Comparison of ENCODE assay signal across 16 mouse cellular contexts in the genomic region with DNA sequence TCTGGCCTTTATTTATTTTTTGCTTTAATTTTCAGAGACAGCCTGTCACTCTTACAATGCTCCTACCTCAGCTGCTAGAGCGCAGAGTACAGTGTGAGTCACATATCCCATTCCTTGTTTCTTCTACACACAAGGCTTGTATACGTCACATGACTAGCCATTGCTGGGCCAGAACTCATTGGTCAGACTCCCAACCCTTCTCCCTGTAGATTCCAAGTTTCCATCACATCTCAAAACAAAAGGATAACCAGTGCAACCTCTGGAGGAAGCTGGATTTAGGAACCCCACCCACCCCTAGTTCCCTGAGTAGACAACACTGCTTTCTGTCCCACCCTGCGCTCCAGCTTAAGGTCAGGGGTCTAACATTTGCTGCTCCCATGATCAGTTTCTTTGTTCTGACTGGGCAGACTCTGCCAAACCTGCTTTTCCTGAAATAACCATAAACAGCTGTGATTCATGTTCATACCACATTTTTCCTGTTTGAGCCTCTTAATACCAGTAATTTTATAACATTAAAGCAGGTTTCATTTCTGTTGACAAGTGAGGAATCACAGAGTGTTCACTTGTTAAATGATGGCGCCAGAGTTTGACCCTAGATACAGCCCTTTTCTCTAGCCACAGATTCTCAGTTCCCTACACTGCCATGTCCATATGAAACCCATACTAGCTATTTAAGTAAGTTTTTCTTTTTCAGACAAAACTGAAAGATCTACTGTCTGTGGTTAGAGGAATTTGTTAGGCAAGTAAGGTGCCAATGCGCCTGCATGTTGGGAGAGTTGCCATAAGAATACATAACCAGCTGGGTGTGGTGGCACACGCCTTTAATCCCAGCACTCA. TPM values are rescaled to one million over a fixed set of nuclear protein-coding genes. Genes with fewer than 3 reads are reported as not detected.
DNase-seq lines count a peak whose midpoint lies in the region; ATAC-seq and TF ChIP-seq lines count a peak whose summit lies in the region.
"Had no signal": no experiment of that assay in that cellular context is flagged by ENCODE, and none has a peak within 500 bp of the region (broad histone marks: within the 10 kb centered on the region; RNA-seq: fewer than 3 reads in every experiment).

No protein-coding gene starts in this region.

- DNase-seq in heart, postnatal 0 days (ENCODE audit: low spot score): no peak
- no peak for DNase-seq in heart, adult 8-10 months (ENCODE audit: low spot score)
- DNase-seq in 3T3-L1 (ENCODE audit: low read depth, low spot score) (peak; percentile 68), CH12.LX (ENCODE audit: extremely low read depth) (no peak)
- DNase-seq in heart, postnatal 4 days: peak; percentile 21
- no peak for DNase-seq in urinary bladder, adult 2 months (ENCODE audit: low spot score)
- no peak for DNase-seq in embryo, embryonic 10.5 days (ENCODE audit: low spot score)
- DNase-seq: adrenal gland, postnatal 36 days; cerebellum, adult 9-11 months; kidney, adult 11 months; midbrain, embryonic 14.5 days; right cerebral cortex, postnatal 14 days; thymus, adult 18-20 months had no signal

- TF ChIP-seq EP300 in heart, postnatal 0 days (IDR thresholded peaks at IDR 0.05; ENCODE audit: low read depth): no peak
- peak; percentile 94 for TF ChIP-seq EP300 in CH12.LX (IDR thresholded peaks at IDR 0.05; ENCODE audit: low read length)

- in situ Hi-C loops in CH12.LX (cut with MboI; ENCODE audit: low pct_ligation_motif_present, low pct_unique_long_range_greater_than_20kb, low sequenced_read_pairs): no loop called here

- H3K79me2 ChIP-seq in CH12.LX (replicated peaks; ENCODE audit: control insufficient read depth, extremely low read depth, insufficient read depth, poor library complexity, severe bottlenecking): 0 out of 2 replicates have a peak, but pooled peaks cover 3% of the 10 kb centered on the region

- TF ChIP-seq CTCF in heart, postnatal 0 days (IDR thresholded peaks at IDR 0.05; ENCODE audit: low read depth): no peak
- no peak for TF ChIP-seq CTCF in CH12.LX (conservative IDR thresholded peaks at IDR 0.05 in 1 of 2, IDR thresholded peaks at IDR 0.05 in 1 of 2; ENCODE audit: low read depth in 2 of 2, low read length in 2 of 2)

- ATAC-seq in heart, postnatal 0 days (ENCODE audit: insufficient read depth, low read depth): peak; percentile 44; the same call in 1 of the 2 replicates
- ATAC-seq: hindbrain, embryonic 16.5 days had no signal

- no peak for TF ChIP-seq POLR2A in CH12.LX (IDR thresholded peaks at IDR 0.05; ENCODE audit: low read depth, low read length)

- dilution Hi-C loops in CH12.LX (cut with MboI; ENCODE audit: extremely low pct_ligation_motif_present, extremely low pct_unique_long_range_greater_than_20kb, low sequenced_read_pairs): no loop called here

- no peak overlapping the region for H3K4me2 ChIP-seq in heart, postnatal 0 days (ENCODE audit: low read depth, low read length)
- H3K4me2 ChIP-seq in CH12.LX (ENCODE audit: insufficient read depth, low read depth, poor library complexity, severe bottlenecking): no peak overlapping the region; the same call in 1 of the 2 replicates
- H3K4me2 ChIP-seq: heart, embryonic 13.5 days; limb, embryonic 13.5 days had no signal

- WGBS in heart, postnatal 0 days: 91% methylated on average over 6 of the region's 6 CpGs

- no peak overlapping the region for H3K9ac ChIP-seq in heart, postnatal 0 days (replicated peaks; ENCODE audit: low read depth, low read length)
- no peak overlapping the region for H3K9ac ChIP-seq in CH12.LX (ENCODE audit: insufficient read depth, low read depth)
- H3K9ac ChIP-seq: heart, embryonic 13.5 days; limb, embryonic 13.5 days had no signal

- no peak overlapping the region for H3K27ac ChIP-seq in heart, postnatal 0 days (ENCODE audit: low read depth)
- peak overlapping the region; percentile 15; the same call in 1 of the 2 replicates for H3K27ac ChIP-seq in CH12.LX (ENCODE audit: insufficient read depth, low read depth)
- H3K27ac ChIP-seq: heart, embryonic 13.5 days; limb, embryonic 13.5 days had no signal

- no peaks in the 10 kb centered on the region for H3K27me3 ChIP-seq in heart, postnatal 0 days (ENCODE audit: control insufficient read depth, insufficient read depth, low read length)
- no peaks in the 10 kb centered on the region for H3K27me3 ChIP-seq in CH12.LX (replicated peaks)
- H3K27me3 ChIP-seq: heart, embryonic 13.5 days; limb, embryonic 13.5 days had no signal

- no peaks in the 10 kb centered on the region for H3K9me3 ChIP-seq in heart, postnatal 0 days (replicated peaks; ENCODE audit: control insufficient read depth, low read length)
- no peaks in the 10 kb centered on the region for H3K9me3 ChIP-seq in CH12.LX (replicated peaks; ENCODE audit: low read length)
- H3K9me3 ChIP-seq: heart, embryonic 13.5 days; limb, embryonic 13.5 days had no signal

- peaks cover 79% of the 10 kb centered on the region for H3K36me3 ChIP-seq in heart, postnatal 0 days (replicated peaks; ENCODE audit: control insufficient read depth, insufficient read depth, low read length)
- H3K36me3 ChIP-seq in CH12.LX (replicated peaks in 1 of 2; ENCODE audit: control insufficient read depth in 1 of 2, insufficient read depth in 1 of 2, low read length in 1 of 2): peaks cover 49 to 93% of the 10 kb centered on the region in 2 experiments

- no peak for TF ChIP-seq RAD21 in CH12.LX (IDR thresholded peaks at IDR 0.05; ENCODE audit: low read depth, low read length)

- no peaks in the 10 kb centered on the region for H3K4me1 ChIP-seq in heart, postnatal 0 days (ENCODE audit: control insufficient read depth, insufficient read depth)
- H3K4me1 ChIP-seq in CH12.LX (ENCODE audit: control insufficient read depth in 1 of 2, insufficient read depth in 2 of 2): peaks cover 17 to 45% of the 10 kb centered on the region in 2 experiments; a peak in 3 of 4 replicates
- H3K4me1 ChIP-seq: limb, embryonic 13.5 days had no signal

- no peak overlapping the region for H3K4me3 ChIP-seq in heart, postnatal 0 days (ENCODE audit: low read depth, low read length)
- no peak overlapping the region for H3K4me3 ChIP-seq in CH12.LX (replicated peaks in 1 of 3; ENCODE audit: low read depth in 2 of 3, low read length in 2 of 3, poor library complexity in 1 of 3)
- H3K4me3 ChIP-seq: heart, embryonic 13.5 days; limb, embryonic 13.5 days had no signal

TF ChIP-seq in CH12.LX, 34 proteins besides CTCF, POLR2A, EP300 and RAD21 (continues in another document):
- TF ChIP-seq SIN3A (IDR thresholded peaks at IDR 0.05; ENCODE audit: low read length) (peak; percentile 86), CHD2 (IDR thresholded peaks at IDR 0.05; ENCODE audit: low read length) (0 out of 2 replicates have a peak, but pooled peaks have one; percentile 24), USF2 (conservative IDR thresholded peaks at IDR 0.05; ENCODE audit: low read depth, low read length) (0 out of 2 replicates have a peak, but pooled peaks have one; percentile 22), UBTF (IDR thresholded peaks at IDR 0.05; ENCODE audit: low read depth, low read length) (no peak), BHLHE40 (IDR thresholded peaks at IDR 0.05; ENCODE audit: low read depth, low read length) (0 out of 2 replicates have a peak, but pooled peaks have one; percentile 24)

RNA-seq across cellular contexts. Expression of a gene that starts 18.5 kb away (rescaled TPM):
- total RNA-seq in heart, postnatal 0 days (2014; rRNA removed; ENCODE audit: low replicate concordance): 25.1 and 42.6 TPM in 2 replicates
- 21.2 and 22.9 TPM in 2 replicates for polyA plus RNA-seq in heart, postnatal 0 days (2015; fragmentation: Nextera tagmentation; extraction: Ambion mirVana)
- 1 to 10 TPM; 3.4 to 4.3 (median 3.7) TPM for total RNA-seq in heart, adult 8-10 months (2022)
- total RNA-seq in CH12.LX (2012; rRNA removed) (47.9 and 55.9 TPM in 2 replicates), CH12.LX (2014; rRNA removed) (17.1 and 20.8 TPM in 2 replicates)
- 52.9 and 68.7 TPM in 2 replicates for polyA plus RNA-seq in CH12.LX (2012; ENCODE audit: insufficient read length, low read depth)
- total RNA-seq in heart, postnatal 4 days (2021): 10 to 100 TPM; 25.8 to 27.5 TPM
- polyA plus RNA-seq in urinary bladder, adult 2 months (2012; rRNA removed): 20.4 and 26.1 TPM in 2 replicates

RNA-seq across cellular contexts. Expression of a gene that starts 29.6 kb away (rescaled TPM):
- 24.6 and 27.2 TPM in 2 replicates for total RNA-seq in heart, postnatal 0 days (2014; rRNA removed; ENCODE audit: low replicate concordance)
- polyA plus RNA-seq in heart, postnatal 0 days (2015; fragmentation: Nextera tagmentation; extraction: Ambion mirVana): 8.1 and 9.1 TPM in 2 replicates
- total RNA-seq in heart, adult 8-10 months (2022): 1 to 10 TPM; 2.0 to 3.2 (median 2.3) TPM
- 6.7 and 7.4 TPM in 2 replicates for total RNA-seq in CH12.LX (2012; rRNA removed)
- total RNA-seq in CH12.LX (2014; rRNA removed): 6.1 and 7.1 TPM in 2 replicates
- 8.3 and 9.9 TPM in 2 replicates for polyA plus RNA-seq in CH12.LX (2012; ENCODE audit: insufficient read length, low read depth)
- total RNA-seq in heart, postnatal 4 days (2021): 1 to 10 TPM; 7.7 to 8.6 TPM
- polyA plus RNA-seq in urinary bladder, adult 2 months (2012; rRNA removed): 14.4 and 19.7 TPM in 2 replicates

RNA-seq across cellular contexts. Expression of a gene that starts 29.6 kb away (rescaled TPM):
- total RNA-seq in heart, postnatal 0 days (2014; rRNA removed; ENCODE audit: low replicate concordance): 19.9 and 24.1 TPM in 2 replicates
- 15.1 and 16.8 TPM in 2 replicates for polyA plus RNA-seq in heart, postnatal 0 days (2015; fragmentation: Nextera tagmentation; extraction: Ambion mirVana)
- 1 to 10 TPM; 2.9 to 7.1 (median 5.0) TPM for total RNA-seq in heart, adult 8-10 months (2022)
- 16.4 and 20.3 TPM in 2 replicates for total RNA-seq in CH12.LX (2012; rRNA removed)
- total RNA-seq in CH12.LX (2014; rRNA removed): 18.2 and 20.3 TPM in 2 replicates
- polyA plus RNA-seq in CH12.LX (2012; ENCODE audit: insufficient read length, low read depth): 15.6 and 19.1 TPM in 2 replicates
- 1 to 10 TPM; 8.4 to 9.8 TPM for total RNA-seq in heart, postnatal 4 days (2021)
- polyA plus RNA-seq in urinary bladder, adult 2 months (2012; rRNA removed): 24.1 and 33.5 TPM in 2 replicates

RNA-seq across cellular contexts. Expression of a gene that starts 36.5 kb away (rescaled TPM):
- 473 and 508 TPM in 2 replicates for total RNA-seq in heart, postnatal 0 days (2014; rRNA removed; ENCODE audit: low replicate concordance)
- 719 and 776 TPM in 2 replicates for polyA plus RNA-seq in heart, postnatal 0 days (2015; fragmentation: Nextera tagmentation; extraction: Ambion mirVana)
- 100 to 1,000 TPM; 760 to 870 (median 833) TPM for total RNA-seq in heart, adult 8-10 months (2022)
- total RNA-seq in CH12.LX (2012; rRNA removed) (3,714 and 3,939 TPM in 2 replicates), CH12.LX (2014; rRNA removed) (3,235 and 3,361 TPM in 2 replicates)
- 2,992 and 3,119 TPM in 2 replicates for polyA plus RNA-seq in CH12.LX (2012; ENCODE audit: insufficient read length, low read depth)
- total RNA-seq in heart, postnatal 4 days (2021): 1,000 to 10,000 TPM; 1,082 to 1,148 TPM
- polyA plus RNA-seq in urinary bladder, adult 2 months (2012; rRNA removed): 2,424 and 3,048 TPM in 2 replicates

RNA-seq across cellular contexts. Expression of a gene that starts 41.3 kb away (rescaled TPM):
- total RNA-seq in heart, postnatal 0 days (2014; rRNA removed; ENCODE audit: low replicate concordance): 55.1 and 57.5 TPM in 2 replicates
- polyA plus RNA-seq in heart, postnatal 0 days (2015; fragmentation: Nextera tagmentation; extraction: Ambion mirVana): 37.1 and 39.7 TPM in 2 replicates
- total RNA-seq in heart, adult 8-10 months (2022): 1 to 10 TPM; 6.8 to 8.7 (median 8.1) TPM
- total RNA-seq in CH12.LX (2012; rRNA removed) (0.17 and 0.25 TPM in 2 replicates), CH12.LX (2014; rRNA removed) (0.50 TPM in 1 of 2 replicates, not detected in the other)
- polyA plus RNA-seq in CH12.LX (2012; ENCODE audit: insufficient read length, low read depth): 0.49 and 1.4 TPM in 2 replicates
- total RNA-seq in heart, postnatal 4 days (2021): 10 to 100 TPM; 25.2 to 28.0 TPM
- 66.7 and 79.2 TPM in 2 replicates for polyA plus RNA-seq in urinary bladder, adult 2 months (2012; rRNA removed)

Comparison
In these comparisons a context has a peak if more than half of its experiments do, and no peak if none do; other contexts are left out.
1. DNase-seq: peak in 3T3-L1 (single experiment) and heart, postnatal 4 days (single experiment); none in heart, postnatal 0 days (single experiment), heart, adult 8-10 months (single experiment), CH12.LX (single experiment), urinary bladder, adult 2 months (single experiment) and embryo, embryonic 10.5 days (single experiment).